ENCODE assay signal across 11 mouse cellular contexts in the genomic region with DNA sequence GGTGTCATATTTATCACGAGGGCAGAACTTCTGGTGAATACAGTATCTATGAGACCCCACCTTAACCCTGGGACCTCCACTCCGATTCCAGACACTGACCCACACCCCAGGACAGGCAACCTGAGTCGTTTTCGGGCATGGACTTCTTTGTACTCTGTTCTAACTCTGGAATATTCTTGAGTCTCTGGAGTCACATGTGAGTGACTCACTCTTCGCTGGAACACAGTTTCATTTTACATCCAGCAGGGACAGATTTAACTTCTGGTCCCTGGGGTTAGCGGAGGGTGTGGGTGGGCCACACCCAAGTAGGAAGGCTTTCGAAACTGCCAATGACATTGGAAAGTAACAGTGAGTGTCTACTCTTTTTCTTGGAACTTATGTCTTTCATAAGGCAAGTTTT. TPM values are rescaled to one million over a fixed set of nuclear protein-coding genes. Genes with fewer than 3 reads are reported as not detected.
DNase-seq lines count a peak whose midpoint lies in the region; ATAC-seq and TF ChIP-seq lines count a peak whose summit lies in the region.
"Had no signal": no experiment of that assay in that cellular context is flagged by ENCODE, and none has a peak within 500 bp of the region (broad histone marks: within the 10 kb centered on the region; RNA-seq: fewer than 3 reads in every experiment).

No protein-coding gene starts in this region.

- no peak overlapping the region for H3ac ChIP-seq in C2C12 (ENCODE audit: control insufficient read depth, insufficient read length, low read depth)

- DNase-seq in heart, adult 11 months: peak; percentile 96
- no peak for DNase-seq in ovary, adult 18-20 months (ENCODE audit: low spot score)
- DNase-seq in thymus, postnatal 10 days (ENCODE audit: low spot score in 2 of 2): no peak
- DNase-seq in midbrain, embryonic 14.5 days: no peak
- DNase-seq: cerebellum, adult 9-10 months; thymus, postnatal 14 days had no signal

- no peak overlapping the region for H3K27ac ChIP-seq in heart, embryonic 12.5 days (ENCODE audit: poor library complexity, severe bottlenecking)
- peak overlapping the region; percentile 77 for H3K27ac ChIP-seq in brown adipose tissue, adult 24 weeks (replicated peaks; ENCODE audit: low read depth, low read length)
- H3K27ac ChIP-seq in macrophage: peak overlapping the region; percentile 97
- H3K27ac ChIP-seq in midbrain, embryonic 14.5 days (replicated peaks; ENCODE audit: low read depth, low read length): no peak overlapping the region
- H3K27ac ChIP-seq: hindbrain, embryonic 13.5 days had no signal

- peaks cover 12% of the 10 kb centered on the region for H3K4me1 ChIP-seq in heart, embryonic 12.5 days (replicated peaks)
- H3K4me1 ChIP-seq in brown adipose tissue, adult 24 weeks (ENCODE audit: control insufficient read depth, insufficient read depth, insufficient read length, low read length): 0 out of 2 replicates have a peak, but pooled peaks cover 2% of the 10 kb centered on the region
- H3K4me1 ChIP-seq in midbrain, embryonic 14.5 days (ENCODE audit: control insufficient read depth, insufficient read depth, low read length): no peaks in the 10 kb centered on the region
- H3K4me1 ChIP-seq: hindbrain, embryonic 13.5 days had no signal

- H3K36me3 ChIP-seq in heart, embryonic 12.5 days: no peaks in the 10 kb centered on the region
- H3K36me3 ChIP-seq in C2C12 (ENCODE audit: control insufficient read depth, insufficient read depth) (peaks cover 11% of the 10 kb centered on the region), macrophage (ENCODE audit: inconsistent target) (peaks cover 2% of the 10 kb centered on the region; the same call in 1 of the 2 replicates)
- no peaks in the 10 kb centered on the region for H3K36me3 ChIP-seq in midbrain, embryonic 14.5 days (ENCODE audit: control insufficient read depth, insufficient read depth, low read length)
- H3K36me3 ChIP-seq: hindbrain, embryonic 13.5 days had no signal

- peaks cover 89% of the 10 kb centered on the region for H3K79me2 ChIP-seq in C2C12 (ENCODE audit: control insufficient read depth, insufficient read depth)
- peaks cover 90% of the 10 kb centered on the region for H3K79me2 ChIP-seq in macrophage (ENCODE audit: inconsistent target)

- no peaks in the 10 kb centered on the region for H3K9me3 ChIP-seq in heart, embryonic 12.5 days (replicated peaks)
- H3K9me3 ChIP-seq in midbrain, embryonic 14.5 days (ENCODE audit: control insufficient read depth, low read length): no peaks in the 10 kb centered on the region
- H3K9me3 ChIP-seq: hindbrain, embryonic 13.5 days had no signal

- no peak for TF ChIP-seq CTCF in C2C12 (IDR thresholded peaks at IDR 0.05; ENCODE audit: control insufficient read depth, insufficient read depth, insufficient read length)

- H3K4me2 ChIP-seq in heart, embryonic 12.5 days: no peak overlapping the region
- H3K4me2 ChIP-seq in midbrain, embryonic 14.5 days (ENCODE audit: low read length): no peak overlapping the region
- H3K4me2 ChIP-seq: hindbrain, embryonic 13.5 days had no signal

- no peaks in the 10 kb centered on the region for H3K27me3 ChIP-seq in heart, embryonic 12.5 days (replicated peaks)
- no peaks in the 10 kb centered on the region for H3K27me3 ChIP-seq in C2C12 (ENCODE audit: control insufficient read depth, insufficient read depth, insufficient read length)
- no peaks in the 10 kb centered on the region for H3K27me3 ChIP-seq in midbrain, embryonic 14.5 days (ENCODE audit: control insufficient read depth, insufficient read depth, low read length)
- H3K27me3 ChIP-seq: hindbrain, embryonic 13.5 days had no signal

- ATAC-seq in heart, embryonic 12.5 days (ENCODE audit: insufficient number of reproducible peaks, low FRiP score): no peak
- ATAC-seq in midbrain, embryonic 14.5 days (ENCODE audit: low FRiP score, low TSS enrichment): no peak

- H3K4me3 ChIP-seq in heart, embryonic 12.5 days: no peak overlapping the region
- H3K4me3 ChIP-seq in C2C12 (ENCODE audit: insufficient read depth, poor library complexity, severe bottlenecking) (no peak overlapping the region), macrophage (ENCODE audit: inconsistent target) (no peak overlapping the region)
- H3K4me3 ChIP-seq in brown adipose tissue, adult 24 weeks (ENCODE audit: insufficient read depth, low read depth, low read length): no peak overlapping the region
- H3K4me3 ChIP-seq in midbrain, embryonic 14.5 days (replicated peaks; ENCODE audit: low read depth, low read length): no peak overlapping the region
- H3K4me3 ChIP-seq: hindbrain, embryonic 13.5 days had no signal

- peaks cover 35% of the 10 kb centered on the region for H3K79me3 ChIP-seq in C2C12 (ENCODE audit: low read depth)

- no peak overlapping the region for H3K9ac ChIP-seq in heart, embryonic 12.5 days
- H3K9ac ChIP-seq in midbrain, embryonic 14.5 days (replicated peaks; ENCODE audit: low read length): no peak overlapping the region
- H3K9ac ChIP-seq: hindbrain, embryonic 13.5 days had no signal

- WGBS in heart, embryonic 12.5 days: 74% methylated on average over 7 of the region's 7 CpGs
- WGBS in macrophage (ENCODE audit: missing documents): 28% methylated on average over 7 of the region's 7 CpGs
- WGBS in midbrain, embryonic 14.5 days: 80% methylated on average over 7 of the region's 7 CpGs

TF ChIP-seq in C2C12, 6 proteins besides CTCF, POLR2A, EP300 and RAD21:
- TF ChIP-seq MYOG (IDR thresholded peaks at IDR 0.05; ENCODE audit: control insufficient read depth, extremely low read depth, insufficient read length) (no peak), FOSL1 (IDR thresholded peaks at IDR 0.05; ENCODE audit: insufficient read depth, low read length, poor library complexity, severe bottlenecking) (peak; percentile 53), MYOD1 (IDR thresholded peaks at IDR 0.05; ENCODE audit: control insufficient read depth, insufficient read length, low read depth) (no peak), USF1 (IDR thresholded peaks at IDR 0.05; ENCODE audit: low read depth) (peak; percentile 90), MAX (IDR thresholded peaks at IDR 0.05) (peak; percentile 64), CEBPB (IDR thresholded peaks at IDR 0.05; ENCODE audit: low read depth) (peak; percentile 18)

RNA-seq across cellular contexts. Expression of gene Anxa4, which starts 20.8 kb away (rescaled TPM):
- 15.3 and 17.6 TPM in 2 replicates for polyA plus RNA-seq in heart, embryonic 12.5 days (2016; fragmentation: Nextera tagmentation; extraction: Ambion mirVana)
- polyA plus RNA-seq in C2C12 (2012; fragmentation: generic; extraction: Trizol): 93.0 TPM
- 42.5 and 51.3 TPM in 2 replicates for polyA plus RNA-seq in brown adipose tissue, adult 24 weeks (2012; ENCODE audit: insufficient read depth, insufficient read length, missing spikeins)
- 100 to 1,000 TPM; 156 to 576 (median 276) TPM for total RNA-seq in macrophage (2018; cell fraction: chromatin; rRNA removed)
- total RNA-seq in macrophage (2018; cell fraction: cytosol; rRNA removed): 100 to 1,000 TPM; 366 to 589 (median 493) TPM
- total RNA-seq in macrophage (2018; cell fraction: nucleus; rRNA removed): 100 to 1,000 TPM; 214 to 424 (median 305) TPM
- polyA plus RNA-seq in macrophage (2018): 355 to 520 TPM (median 453 TPM) in 3 replicates
- 2.8 and 5.6 TPM in 2 replicates for polyA plus RNA-seq in midbrain, embryonic 14.5 days (2014; fragmentation: Nextera tagmentation; extraction: Ambion mirVana)

RNA-seq across cellular contexts. Expression of gene Gmcl1, which starts 39.4 kb away (rescaled TPM):
- polyA plus RNA-seq in heart, embryonic 12.5 days (2016; fragmentation: Nextera tagmentation; extraction: Ambion mirVana): 23.2 and 24.8 TPM in 2 replicates
- polyA plus RNA-seq in C2C12 (2012; fragmentation: generic; extraction: Trizol) (6.6 TPM), macrophage (2018) (7.5 to 12.1 TPM (median 11.7 TPM) in 3 replicates)
- polyA plus RNA-seq in brown adipose tissue, adult 24 weeks (2012; ENCODE audit: insufficient read depth, insufficient read length, missing spikeins): 6.0 and 7.1 TPM in 2 replicates
- total RNA-seq in macrophage (2018; cell fraction: chromatin; rRNA removed): 10 to 100 TPM in 21 of 26 experiments, 1 to 10 TPM in 5; 5.5 to 54.8 (median 24.7) TPM
- 10 to 100 TPM in 19 of 26 experiments, 1 to 10 TPM in 7; 7.6 to 14.8 (median 11.4) TPM for total RNA-seq in macrophage (2018; cell fraction: cytosol; rRNA removed)
- total RNA-seq in macrophage (2018; cell fraction: nucleus; rRNA removed): 10 to 100 TPM in 21 of 26 experiments, 1 to 10 TPM in 5; 7.8 to 45.5 (median 16.5) TPM
- 32.7 and 38.0 TPM in 2 replicates for polyA plus RNA-seq in midbrain, embryonic 14.5 days (2014; fragmentation: Nextera tagmentation; extraction: Ambion mirVana)

Comparison
In these comparisons a context has a peak if more than half of its experiments do, and no peak if none do; other contexts are left out.
1. H3K27ac ChIP-seq: peak in brown adipose tissue, adult 24 weeks (single experiment) and macrophage (single experiment); none in heart, embryonic 12.5 days (single experiment) and midbrain, embryonic 14.5 days (single experiment).